Mouse (Mus musculus) lung, postnatal 36 days (tissue): ENCODE results near the gene Gramd2.

Source experiments
- DNase-seq: peaks from one replicate; pipeline ENCODE4 v3.0.0; 2022; ENCODE audit warnings: mixed read lengths

Gene Gramd2

DNA sequence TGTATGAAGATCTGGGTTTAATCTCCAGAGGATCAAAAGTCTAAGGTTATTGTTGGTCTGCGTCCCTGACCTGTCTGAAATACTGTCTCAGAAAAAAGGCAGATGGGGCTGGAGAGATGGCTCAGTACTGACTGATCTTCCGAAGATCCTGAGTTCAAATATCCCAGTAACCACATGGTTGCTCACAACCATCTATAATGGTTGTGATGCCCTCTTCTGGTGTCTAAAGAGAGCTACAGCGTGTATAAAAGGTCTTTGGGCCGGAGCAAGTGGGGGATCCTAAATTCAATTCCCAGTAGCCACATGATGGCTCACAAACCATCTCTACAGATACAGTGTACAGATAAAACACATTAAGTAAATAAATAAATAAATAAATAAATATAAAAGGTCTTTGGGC, 10.8 kb upstream of the Gramd2 start:
- no peak for DNase-seq

DNA sequence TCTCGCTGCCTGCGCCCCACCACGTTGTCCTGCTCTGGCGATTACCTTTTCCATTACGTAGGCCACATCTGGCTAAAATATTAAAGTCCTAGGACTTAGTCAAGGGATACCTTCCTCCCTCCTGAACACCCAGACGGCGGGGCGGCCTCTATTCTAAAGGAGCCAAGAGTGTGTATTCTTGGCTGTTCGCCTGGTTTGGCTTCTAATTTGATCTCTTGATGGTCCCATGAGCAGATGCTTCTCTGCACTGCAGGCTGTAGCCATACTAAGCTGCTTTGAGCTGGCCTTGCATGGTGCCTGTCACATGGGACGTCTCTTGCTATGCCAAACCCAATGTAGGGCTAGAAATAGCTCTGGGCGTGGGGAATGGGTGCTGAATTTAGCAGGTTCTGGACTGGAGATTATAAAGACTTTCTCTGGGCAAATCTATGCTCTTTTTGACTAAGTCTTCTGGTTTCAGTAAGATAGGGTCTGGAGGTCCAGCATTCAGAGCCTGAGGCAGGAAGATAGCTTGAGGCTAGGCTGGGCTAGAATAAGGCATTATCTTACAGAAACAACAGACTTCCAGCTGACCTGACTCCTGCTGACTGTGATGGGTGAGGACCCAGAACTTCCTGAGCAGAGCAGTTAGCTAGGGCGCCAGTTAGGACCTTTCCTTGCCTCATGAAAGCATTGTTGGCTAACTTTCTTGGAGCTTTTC, 7.6 kb upstream of the Gramd2 start:
- DNase-seq = no peak

DNA sequence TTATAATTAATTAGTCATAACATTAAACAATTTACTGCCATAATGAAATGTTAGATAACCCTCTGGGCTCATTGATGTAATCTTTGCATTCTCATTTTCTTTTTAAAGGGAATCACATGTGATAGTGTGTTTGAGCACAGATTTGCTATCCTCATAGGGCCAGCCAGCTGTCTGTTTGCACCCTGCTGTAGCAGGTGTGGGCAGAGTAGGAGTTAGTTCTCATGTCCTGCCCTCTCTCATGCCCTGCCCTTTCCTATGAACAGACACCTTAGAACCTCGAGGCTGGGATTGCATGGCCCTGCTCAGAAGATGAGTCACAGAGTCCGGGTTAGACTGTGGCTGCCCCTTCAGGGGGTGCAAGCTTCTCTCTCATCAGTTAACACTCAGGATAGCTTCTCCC, 6.5 kb upstream of the Gramd2 start:
- DNase-seq = no peak

DNA sequence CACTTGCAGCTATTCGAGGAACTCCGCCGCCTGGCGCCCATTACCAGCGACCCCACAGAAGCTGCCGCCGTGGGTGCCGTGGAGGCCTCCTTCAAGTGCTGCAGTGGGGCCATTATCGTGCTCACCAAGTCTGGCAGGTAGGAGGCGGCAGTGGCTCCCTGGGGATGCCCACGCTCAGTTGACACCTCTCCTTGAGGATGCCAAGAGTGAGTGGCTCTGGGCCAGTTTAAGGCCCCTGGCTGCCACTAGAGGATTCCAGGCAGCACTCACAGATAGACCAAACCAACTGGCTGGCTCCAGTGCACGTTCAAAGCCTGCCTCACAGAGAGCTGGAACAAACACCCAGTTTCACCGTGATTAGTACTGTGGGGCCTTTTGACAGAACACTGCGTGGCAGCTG, 4.3 kb upstream of the Gramd2 start:
- no peak for DNase-seq

DNA sequence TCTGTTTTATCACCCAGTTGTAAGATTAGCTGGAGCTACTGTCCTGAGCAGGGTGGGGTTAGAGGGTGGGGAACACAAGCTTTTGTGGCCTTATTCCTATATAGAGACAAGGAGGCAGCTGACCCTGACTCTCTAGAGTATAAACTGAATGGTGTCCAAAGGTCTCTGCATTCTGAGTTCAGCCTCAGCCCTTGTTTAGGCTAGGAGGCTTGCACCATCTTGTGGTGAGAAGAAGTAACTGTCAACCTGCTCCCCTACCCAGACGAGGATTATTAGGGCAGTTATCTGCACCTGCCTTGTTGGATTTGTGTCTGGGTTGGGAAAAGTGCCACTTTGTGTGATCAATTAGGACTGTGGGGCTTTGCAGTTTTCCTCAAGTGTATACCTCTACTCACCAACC, 1.6 kb upstream of the Gramd2 start:
- DNase-seq = peak; percentile 65

DNA sequence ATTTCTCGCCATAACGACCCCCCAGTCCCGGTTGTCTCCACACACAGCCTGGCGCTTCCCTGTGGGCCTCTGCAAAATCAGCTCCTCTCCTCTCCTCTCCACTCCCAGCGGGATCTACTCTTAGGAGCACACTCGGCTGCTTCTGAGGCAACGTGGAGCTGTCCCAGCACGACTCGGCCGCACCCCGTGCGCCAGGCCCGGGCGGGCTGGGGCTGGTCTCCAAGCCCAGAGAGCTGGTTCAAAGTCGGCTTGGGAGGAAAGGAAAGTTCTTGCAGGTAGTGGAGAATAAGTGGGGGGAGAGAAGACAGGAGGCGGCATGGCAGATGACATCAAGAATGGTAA, 561 bp downstream of the Gramd2 start:
- no peak for DNase-seq

DNA sequence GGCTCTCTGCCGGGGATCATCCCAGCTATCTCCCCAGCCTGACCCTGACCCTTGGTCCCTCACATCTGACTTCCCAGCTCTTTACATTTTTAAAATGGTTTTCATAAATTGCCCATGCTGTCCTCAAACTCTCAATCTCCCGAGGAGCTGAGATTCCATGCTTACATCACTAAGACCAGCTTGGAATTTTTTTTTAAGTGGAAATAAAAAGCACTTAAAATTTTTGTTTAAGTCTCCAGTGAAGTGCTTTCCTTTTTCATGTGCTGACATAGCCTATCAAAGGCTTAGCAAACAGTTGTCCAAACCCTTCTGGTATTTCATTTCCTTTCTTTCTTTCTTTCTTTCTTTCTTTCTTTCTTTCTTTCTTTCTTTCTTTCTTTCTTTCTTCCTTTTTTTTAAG, 4.1 kb downstream of the Gramd2 start:
- no peak for DNase-seq

DNA sequence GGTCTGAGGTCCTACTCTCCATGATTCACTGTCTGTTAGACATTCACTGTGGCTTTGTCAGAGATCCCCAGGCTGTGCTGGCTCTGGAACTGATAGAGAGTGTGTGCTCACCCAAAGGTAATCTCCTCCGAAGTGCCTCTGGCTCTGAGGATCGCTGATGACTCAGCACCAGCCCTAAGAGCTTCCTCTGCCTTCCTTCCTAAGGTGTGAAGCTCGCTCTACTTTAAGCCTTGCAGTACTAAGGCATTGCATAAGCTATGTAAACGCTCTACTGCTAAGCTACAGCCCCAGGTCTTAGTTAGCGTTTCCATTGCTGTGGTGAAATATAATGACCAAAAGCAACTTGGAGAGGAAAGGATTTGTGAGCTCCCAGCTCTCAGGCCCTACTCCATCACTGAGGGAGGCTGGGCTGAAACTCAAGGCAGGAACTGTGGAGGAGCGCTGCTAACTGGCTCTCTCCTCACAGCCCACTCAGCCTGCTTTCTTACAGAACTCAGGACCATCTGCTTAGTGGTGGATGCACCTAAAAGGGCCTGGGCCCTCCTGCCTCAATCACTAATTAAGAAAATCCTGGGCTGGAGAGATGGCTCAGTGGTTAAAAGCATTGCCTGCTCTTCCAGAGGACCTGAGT, 7.6 kb downstream of the Gramd2 start:
- peak; percentile 75 for DNase-seq

DNA sequence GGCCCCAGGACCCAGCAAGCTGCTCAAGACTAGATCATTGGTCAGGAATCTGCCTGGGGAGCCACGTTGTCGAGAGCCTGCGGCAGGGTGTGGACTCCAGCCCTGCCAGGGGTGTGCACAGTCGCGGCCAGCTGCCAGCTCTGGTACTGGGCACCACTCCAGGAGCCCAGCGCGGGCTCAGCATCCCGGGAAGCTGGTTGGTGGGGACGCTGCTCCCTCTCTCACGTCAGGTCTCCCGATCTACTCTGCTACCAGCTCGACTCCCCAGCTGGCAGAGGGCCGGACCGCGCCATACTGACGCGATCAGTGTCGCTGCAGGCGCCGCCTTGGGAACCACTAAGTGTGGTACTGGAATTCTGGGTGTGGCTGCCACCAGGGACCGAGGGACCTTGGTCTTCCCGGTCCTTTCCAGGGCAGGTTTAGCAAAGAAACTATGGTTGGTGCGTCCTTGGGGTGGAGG, 11.7 kb downstream of the Gramd2 start:
- peak; percentile 94 for DNase-seq

DNA sequence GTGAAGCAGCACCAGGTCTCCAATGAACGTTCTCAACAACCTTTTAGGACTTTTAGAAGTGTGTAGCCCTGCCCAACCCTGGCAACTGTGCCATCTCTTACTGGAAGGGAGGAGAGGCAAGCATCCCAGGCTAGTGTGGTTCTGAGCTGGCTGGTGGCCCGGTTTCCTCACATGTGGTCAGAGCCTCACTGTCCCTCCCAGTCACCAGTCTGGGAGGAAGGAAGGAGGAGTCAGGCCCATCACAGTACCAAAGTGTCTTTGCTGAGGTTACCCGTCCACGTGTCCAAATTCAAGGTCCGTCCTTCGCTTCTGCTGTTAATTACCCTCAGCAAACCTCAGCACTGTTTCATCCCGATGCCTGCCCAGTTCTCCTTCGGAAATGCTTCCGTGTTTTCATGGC, 12.2 kb downstream of the Gramd2 start:
- peak; percentile 80 for DNase-seq

DNA sequence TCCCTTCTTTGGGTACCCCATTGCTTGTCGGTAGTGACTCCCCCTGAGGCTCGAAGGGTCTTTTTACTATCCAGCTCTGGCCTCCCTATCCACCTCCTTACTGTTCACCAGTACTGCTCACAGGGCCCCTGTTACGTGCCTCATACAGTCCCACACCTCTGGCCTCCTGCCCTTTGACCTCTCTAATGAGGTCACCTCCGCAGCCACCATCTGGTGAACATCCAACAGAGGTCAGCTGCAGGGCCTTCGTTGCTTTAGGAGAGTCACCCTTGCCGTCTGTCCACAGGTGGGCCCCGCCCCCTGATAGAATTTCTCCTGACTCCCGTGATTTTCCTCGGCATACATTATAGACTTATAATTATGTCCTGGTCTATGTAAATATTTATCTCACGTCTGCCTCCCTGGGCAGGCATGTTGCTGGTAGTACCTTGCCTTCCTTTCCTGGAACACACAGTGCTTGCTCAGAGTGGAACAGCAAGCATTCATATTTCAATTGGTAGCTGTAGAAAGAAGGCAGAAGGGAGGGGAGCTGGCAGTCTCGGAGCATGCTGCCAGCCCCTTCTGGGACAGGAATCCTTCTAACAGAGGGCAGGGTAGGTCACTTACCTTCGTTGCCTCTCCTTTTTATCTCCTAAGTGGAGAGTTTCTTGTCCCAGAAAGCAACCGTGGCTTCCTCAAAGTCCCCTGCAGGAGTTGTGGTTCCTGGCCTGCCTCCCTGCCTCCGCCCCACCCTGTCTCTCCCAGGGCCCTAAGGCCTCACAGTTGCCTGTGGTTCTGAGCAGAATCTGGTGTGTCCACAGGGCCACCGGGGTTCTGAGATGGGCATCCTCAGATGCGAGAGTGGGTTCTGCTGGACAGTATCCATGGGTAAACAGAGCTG, 14.9 kb downstream of the Gramd2 start:
- peak; percentile 68 for DNase-seq

DNA sequence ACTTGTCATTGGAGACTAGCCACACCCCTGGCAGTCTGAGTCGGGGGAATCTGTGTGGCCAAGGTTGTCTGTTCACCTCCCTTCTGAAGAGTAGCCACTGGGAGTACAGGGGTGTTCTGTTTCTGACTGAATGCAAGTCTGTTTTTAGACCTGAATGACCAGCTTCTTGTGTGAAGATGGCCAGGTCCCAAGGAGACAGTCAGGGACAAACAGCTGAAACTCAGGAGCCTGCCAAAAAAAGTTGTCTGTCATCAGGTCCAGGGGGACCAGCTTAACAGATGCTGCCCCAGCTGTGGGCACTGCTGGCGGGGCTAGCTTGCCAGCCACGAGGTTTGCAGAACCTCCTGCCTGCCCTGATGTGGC, 15.5 kb downstream of the Gramd2 start:
- DNase-seq = no peak

DNA sequence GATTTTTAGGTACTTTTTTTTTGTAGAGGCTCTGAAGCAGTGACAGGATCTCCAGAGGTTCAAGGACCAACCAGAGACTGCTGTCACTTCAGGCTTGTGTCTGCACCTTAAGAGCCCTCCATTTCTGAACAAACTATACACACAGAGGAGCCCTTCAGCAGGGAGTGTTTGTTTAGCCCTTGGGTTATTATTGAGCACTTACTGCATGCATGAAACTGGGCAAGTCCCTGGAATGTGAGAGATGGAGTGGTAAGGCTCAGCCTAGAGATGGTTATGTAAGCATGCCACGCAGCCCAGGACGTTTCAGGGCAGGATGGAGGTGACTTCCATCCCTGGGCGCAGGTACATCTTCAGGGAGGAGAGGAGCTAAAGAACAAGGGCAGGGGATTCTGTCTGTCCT, 16.4 kb downstream of the Gramd2 start:
- peak; percentile 89 for DNase-seq

DNA sequence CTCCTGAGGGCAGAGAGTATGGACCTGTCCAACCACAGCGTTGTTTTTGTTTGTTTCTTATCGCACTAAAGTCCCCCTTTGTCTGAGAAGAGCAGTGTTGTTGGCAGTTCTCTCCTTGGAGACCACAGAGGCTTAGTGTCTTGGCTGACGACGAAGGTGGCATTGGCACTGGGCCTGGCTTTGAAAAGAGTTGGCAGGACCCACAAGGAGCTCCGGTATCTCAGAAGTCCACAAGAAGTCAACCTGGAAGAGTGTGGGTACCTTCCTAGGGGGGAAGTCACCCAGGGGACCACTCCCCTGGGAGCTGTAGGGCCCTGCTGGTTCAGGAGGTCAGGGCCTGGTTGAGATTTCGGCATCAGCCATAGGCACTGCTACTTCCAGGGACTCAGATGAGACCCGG, 21.1 kb downstream of the Gramd2 start:
- DNase-seq = peak; percentile 57

DNA sequence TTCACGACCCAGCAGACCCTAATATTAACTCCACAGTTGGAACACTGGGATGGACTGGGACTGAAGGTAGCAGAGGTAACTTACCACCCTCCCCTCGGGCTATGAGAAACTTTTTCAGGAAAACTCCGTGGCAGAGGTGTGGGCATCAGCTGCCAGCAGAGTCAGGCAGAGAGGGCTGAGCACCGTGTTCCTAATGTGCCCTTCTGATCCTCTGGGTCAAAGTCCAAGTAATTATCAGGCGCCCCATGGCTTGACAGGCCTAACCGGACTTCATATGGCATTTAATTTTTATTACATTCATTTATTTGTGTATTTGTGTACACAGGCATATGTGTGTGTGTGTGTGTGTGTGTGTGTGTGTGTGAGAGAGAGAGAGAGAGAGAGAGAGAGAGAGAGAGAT, 23.2 kb downstream of the Gramd2 start:
- DNase-seq = no peak

DNA sequence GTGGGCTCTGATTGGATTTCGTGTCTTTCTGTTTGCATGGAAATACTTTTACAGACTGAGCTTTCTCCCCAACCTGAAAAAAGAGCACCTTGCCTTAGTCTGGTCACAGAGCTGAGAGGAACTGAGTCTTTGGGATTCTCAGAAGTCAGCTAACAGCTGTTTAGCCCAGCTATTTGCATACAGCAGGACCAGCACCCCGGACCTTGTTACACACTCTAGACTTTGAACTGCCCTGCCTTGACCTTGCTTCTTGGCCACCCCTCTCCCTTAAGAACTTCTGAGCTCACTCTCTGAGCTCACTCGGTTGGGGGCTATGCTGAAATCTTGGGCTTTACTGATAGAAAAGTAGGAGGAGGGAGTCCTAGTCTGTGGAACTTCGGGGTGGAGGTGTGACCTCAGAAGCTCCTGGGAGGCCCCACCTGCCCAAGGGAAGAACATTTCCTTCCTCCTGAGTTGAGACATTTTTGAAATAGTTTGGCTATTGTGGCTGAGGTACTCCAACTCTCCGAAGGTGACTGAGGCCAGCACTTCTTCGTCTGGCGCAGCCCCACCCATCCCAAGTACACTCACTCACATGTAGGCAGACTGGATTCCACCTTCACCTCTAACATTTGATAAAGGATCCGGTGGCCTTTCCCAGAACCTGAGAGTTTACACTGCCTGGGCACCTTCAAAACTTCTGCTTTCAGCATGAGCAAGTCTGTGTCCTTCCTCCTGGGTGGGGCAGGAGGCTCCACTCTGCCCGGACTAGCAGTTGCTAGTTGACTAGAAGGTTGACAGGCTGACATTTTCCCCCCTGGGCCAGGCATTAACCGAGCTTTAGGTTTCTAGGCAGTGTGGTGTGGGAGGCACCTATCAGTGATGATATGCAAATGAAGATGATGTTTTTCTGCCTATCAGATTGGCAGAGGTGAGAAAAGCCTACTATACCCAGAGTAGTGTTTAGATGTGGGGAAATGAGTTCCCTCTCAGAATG, 27.2 kb downstream of the Gramd2 start:
- peak; percentile 84 for DNase-seq

DNA sequence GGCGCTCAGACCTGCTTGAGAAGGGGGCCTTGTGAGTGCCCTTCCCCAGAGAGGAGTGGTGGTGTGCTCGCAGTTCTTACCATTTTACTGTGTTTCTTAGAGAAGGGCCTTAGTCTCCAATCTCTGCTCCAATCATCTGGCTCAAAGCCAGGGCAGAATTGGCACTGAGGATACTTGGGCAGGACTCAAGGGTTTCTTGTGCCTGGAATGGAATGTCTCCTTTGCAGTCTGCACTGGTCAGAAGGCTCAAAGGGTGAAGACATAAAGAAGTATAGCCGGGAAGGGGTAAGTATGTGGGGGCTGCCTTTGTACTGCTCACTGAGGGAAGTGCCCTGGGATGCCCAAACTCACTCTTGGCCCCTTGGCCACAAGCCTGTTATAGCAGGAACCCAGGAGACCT, 29.3 kb downstream of the Gramd2 start:
- DNase-seq = peak; percentile 91

DNA sequence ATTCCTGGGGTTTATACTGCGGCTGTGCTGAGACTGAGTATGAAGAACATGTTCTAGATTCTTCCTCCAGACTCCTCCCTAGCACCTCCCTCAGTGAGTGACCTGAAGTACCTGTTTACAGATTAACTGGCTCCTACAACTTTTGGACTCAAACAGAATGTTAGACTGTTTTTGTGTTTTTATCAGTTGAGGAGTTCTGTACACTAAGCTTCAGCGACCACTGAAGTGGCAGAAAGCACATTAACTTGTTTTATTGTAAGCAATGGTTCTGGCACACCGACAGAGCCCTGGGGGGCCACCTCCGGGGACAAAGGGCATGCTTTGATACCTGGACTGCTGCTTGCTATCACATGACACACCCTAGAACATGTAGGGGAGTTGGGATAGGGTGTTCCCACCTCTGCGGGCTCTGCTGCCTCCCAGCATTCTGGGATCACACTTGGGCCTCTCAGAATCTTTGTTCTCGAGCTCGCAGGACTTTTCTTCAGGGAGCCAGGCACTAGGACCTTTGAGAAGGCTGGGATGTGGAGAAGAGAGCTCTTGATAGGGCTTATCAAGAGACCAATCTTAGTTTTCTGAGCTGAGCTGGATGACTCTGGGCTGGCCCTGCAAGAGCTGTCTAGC, 36.4 kb downstream of the Gramd2 start:
- DNase-seq = peak; percentile 58

DNA sequence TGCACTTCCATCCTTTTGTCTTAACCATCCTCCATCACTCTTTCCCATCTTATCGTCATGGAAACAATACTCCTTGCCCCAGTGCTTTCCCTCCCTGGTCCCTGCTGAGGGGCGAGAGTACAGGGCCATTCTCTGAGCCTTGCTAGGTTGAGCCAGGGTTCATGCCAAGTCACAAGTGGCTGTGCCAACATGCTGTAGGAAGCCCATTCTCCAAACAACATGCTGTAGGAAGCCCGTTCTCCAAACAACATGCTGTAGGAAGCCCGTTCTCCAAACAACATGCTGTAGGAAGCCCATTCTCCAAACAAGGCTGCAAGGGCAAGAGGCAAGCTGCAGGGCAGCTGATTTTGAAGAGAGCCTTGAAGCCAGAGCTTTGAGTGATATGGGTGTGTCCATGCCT, 38.3 kb downstream of the Gramd2 start:
- peak; percentile 72 for DNase-seq

DNA sequence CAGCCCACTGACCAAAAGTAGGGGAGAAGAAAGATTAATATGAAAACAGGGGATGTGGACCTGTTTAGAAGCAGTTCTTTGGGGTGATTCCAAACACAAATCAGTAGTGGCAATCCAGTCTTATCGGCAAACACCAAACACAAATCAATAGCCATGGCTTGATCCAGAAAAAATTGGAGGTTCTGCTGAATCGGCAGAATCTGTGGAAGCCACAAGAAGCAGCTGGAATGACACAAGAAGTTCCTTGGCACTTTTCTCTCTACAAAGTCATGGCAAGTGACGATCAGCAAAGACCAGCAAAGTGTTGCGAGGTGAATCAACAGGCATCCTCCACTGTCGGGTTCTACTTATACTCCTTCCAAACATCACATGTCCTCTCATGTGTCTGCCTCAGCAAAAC, 41.2 kb downstream of the Gramd2 start:
- DNase-seq = no peak

DNA sequence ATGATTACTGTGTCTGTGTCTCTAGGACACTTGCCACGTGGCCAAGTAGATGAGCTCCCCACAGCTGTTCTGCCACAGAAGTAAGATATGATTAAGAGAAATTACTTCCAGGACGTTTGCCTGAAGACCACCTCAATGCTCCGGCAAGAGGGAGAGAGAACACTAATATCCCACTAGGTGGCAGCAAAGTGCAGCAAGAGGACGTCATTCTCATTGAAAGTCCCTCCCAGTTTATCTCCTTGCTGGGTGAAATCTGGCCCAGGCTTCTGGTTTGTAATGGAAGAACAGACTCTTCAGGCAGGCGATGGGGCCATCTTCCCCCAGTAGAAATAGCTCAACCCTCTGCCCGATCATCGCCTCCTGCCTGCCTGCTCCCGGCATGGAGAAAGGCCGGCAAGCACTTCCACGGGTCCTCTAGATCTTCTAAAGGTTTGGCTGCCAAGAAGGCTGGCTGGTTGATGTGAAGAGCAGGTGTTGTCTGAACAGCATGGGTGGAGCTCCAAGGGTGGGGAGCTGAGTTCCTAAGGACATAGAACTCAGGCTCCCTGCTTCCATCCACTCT, 43.2 kb downstream of the Gramd2 start:
- peak; percentile 89 for DNase-seq
